Mouse (Mus musculus) R1 (cell line): Measurements from ENCODE around the gene Prps1.
"Not testable (repeated sequence)": the region's sequence is repeated elsewhere in the genome, so short reads cannot be mapped to it uniquely, and the experiment has no call there.

ENCODE experiments used
- DNase-seq: peaks from one replicate; pipeline ENCODE4 v3.0.0-alpha.2; 2018; ENCODE audit warnings: low read depth, low spot score

Gene Prps1

GRCm38 (mm10) chrX:140501401-140502301 is 45.2 kb downstream of the Prps1 start:
- no peak for DNase-seq

- DNase-seq = peak; percentile 69
Measured at GRCm38 (mm10) chrX:140503905-140504304, 47.5 kb downstream of the Prps1 start.

- peak; percentile 55 for DNase-seq
Measured at GRCm38 (mm10) chrX:140505497-140506238, 49.3 kb downstream of the Prps1 start.

GRCm38 (mm10) chrX:140506436-140507180 is 50.2 kb downstream of the Prps1 start:
- no peak for DNase-seq

- DNase-seq = no peak
Measured at GRCm38 (mm10) chrX:140507377-140507776, 51.0 kb downstream of the Prps1 start.

- DNase-seq = not testable (repeated sequence)
Measured at GRCm38 (mm10) chrX:140508791-140509190, 52.4 kb downstream of the Prps1 start.

- DNase-seq = no peak
Measured at GRCm38 (mm10) chrX:140509817-140510216, 53.4 kb downstream of the Prps1 start.

GRCm38 (mm10) chrX:140510696-140511429 is 54.5 kb downstream of the Prps1 start:
- DNase-seq = peak; percentile 1

- DNase-seq = no peak
Measured at GRCm38 (mm10) chrX:140511687-140512651, 55.6 kb downstream of the Prps1 start.

GRCm38 (mm10) chrX:140513379-140513778 is 57.0 kb downstream of the Prps1 start:
- no peak for DNase-seq

- DNase-seq = no peak
Measured at GRCm38 (mm10) chrX:140518351-140518750, 61.9 kb downstream of the Prps1 start.

- peak; percentile 79 for DNase-seq
Measured at GRCm38 (mm10) chrX:140520146-140521102, 64.0 kb downstream of the Prps1 start.

- no peak for DNase-seq
Measured at GRCm38 (mm10) chrX:140522071-140522765, 65.8 kb downstream of the Prps1 start.

GRCm38 (mm10) chrX:140524231-140524630 is 67.8 kb downstream of the Prps1 start:
- no peak for DNase-seq
